Mouse (Mus musculus) lung, postnatal 0 days (tissue): Measurements from ENCODE around the gene Cars. TPM values are rescaled to one million over a fixed set of nuclear protein-coding genes. Genes with fewer than 3 reads are reported as not detected.

ENCODE experiments used
- ATAC-seq: fragments of 200-750 bp; cut with Nextera tagmentation; 2 replicates; pipeline ENCODE4 v1.8.0; 2017; ENCODE audit warnings: moderate library complexity
- DNase-seq: peaks from one replicate; pipeline ENCODE4 v3.0.0-alpha.2; 2016; ENCODE audit warnings: low spot score
- H3K27ac ChIP-seq: fragments of 300-500 bp; sonication (generic); 2 replicates; pipeline ENCODE4 v1.5.1; 2014; ENCODE audit warnings: antibody characterized with exemption, mild to moderate bottlenecking, low read length, mixed read lengths
- H3K27me3 ChIP-seq: fragments of 300-500 bp; sonication (generic); replicated peaks from 2 replicates; pipeline ENCODE4 v1.6.1; 2014; ENCODE audit warnings: low read length, mixed read lengths; ENCODE audit not compliant: insufficient read depth
- H3K36me3 ChIP-seq: fragments of 300-500 bp; sonication (generic); 2 replicates; pipeline ENCODE4 v1.6.1; 2014; ENCODE audit warnings: low read length, mixed read lengths; ENCODE audit not compliant: insufficient read depth
- H3K4me1 ChIP-seq: fragments of 300-500 bp; sonication (generic); 2 replicates; pipeline ENCODE4 v1.6.1; 2014; ENCODE audit warnings: antibody characterized with exemption, low read depth, low read length, mixed read lengths; ENCODE audit not compliant: insufficient read depth
- H3K4me2 ChIP-seq: fragments of 300-500 bp; sonication (generic); replicated peaks from 2 replicates; pipeline ENCODE4 v1.6.1; 2014; ENCODE audit warnings: low read depth, mild to moderate bottlenecking, low read length, moderate library complexity, mixed read lengths
- H3K4me3 ChIP-seq: fragments of 300-500 bp; sonication (generic); 2 replicates; pipeline ENCODE4 v1.5.1; 2014; ENCODE audit warnings: low read depth, low read length
- H3K9ac ChIP-seq: fragments of 300-500 bp; sonication (generic); replicated peaks from 2 replicates; pipeline ENCODE4 v1.6.1; 2014; ENCODE audit warnings: low read depth, mild to moderate bottlenecking
- H3K9me3 ChIP-seq: fragments of 300-500 bp; sonication (generic); 2 replicates; pipeline ENCODE4 v1.6.1; 2016; ENCODE audit warnings: low read length, mixed read lengths
- CTCF ChIP-seq: IDR thresholded peaks from 2 replicates; pipeline ENCODE4 v1.5.1; 2016; ENCODE audit warnings: antibody characterized with exemption, mild to moderate bottlenecking
- EP300 ChIP-seq: IDR thresholded peaks from 2 replicates; pipeline ENCODE4 v1.6.1; 2016; ENCODE audit warnings: antibody characterized with exemption, mild to moderate bottlenecking, control low read depth
- WGBS: fragments of 180-500 bp; shearing (Covaris S2); extraction: QIAGEN DNeasy Blood & Tissue Kit; methylation state at CpG from one replicate; pipeline ENCODE4 v1.1.7; 2014; 5-methylcytosine and 5-hydroxymethylcytosine counted together
- polyA plus RNA-seq: library from polyadenylated mRNA; unstranded; fragments of >200 nt; fragmentation: Nextera tagmentation; extraction: Ambion mirVana; gene quantifications from 2 replicates; pipeline ENCODE4 v1.2.1, GENCODE M21; 2015

Cars gene
- polyA plus RNA-seq, 1 experiment from 2014 or later, result 24.4 TPM

DNA sequence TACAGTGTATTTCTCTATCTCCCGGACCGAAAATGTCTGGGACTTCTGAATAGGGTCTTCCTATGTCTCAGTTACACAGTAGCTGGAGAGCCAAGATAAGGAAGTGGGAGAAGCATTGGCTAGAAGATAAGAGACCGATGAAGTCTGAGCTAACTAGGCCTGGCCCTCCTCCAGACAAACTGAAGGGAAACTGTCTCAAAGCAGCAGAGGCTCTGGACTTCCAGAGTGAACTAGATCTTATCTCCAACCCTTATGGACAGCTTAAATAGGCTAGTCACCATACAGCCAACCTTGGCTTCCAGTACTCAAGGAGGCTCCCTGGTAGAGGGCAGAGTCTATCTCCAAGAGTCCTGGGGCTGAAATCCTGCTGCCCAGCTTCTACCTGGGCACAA, 34.2 kb downstream of the Cars start:
- no peaks in the 10 kb centered on the region for H3K4me1 ChIP-seq
- no peak overlapping the region for H3K9ac ChIP-seq
- peaks cover 45% of the 10 kb centered on the region; the same call in 1 of the 2 replicates for H3K36me3 ChIP-seq
- H3K4me3 ChIP-seq, result no peak overlapping the region
- 82% methylated on average over 3 of the region's 3 CpGs for WGBS
- no peak for TF ChIP-seq CTCF
- TF ChIP-seq EP300, result no peak
- H3K27ac ChIP-seq, result no peak overlapping the region
- DNase-seq, result no peak
- no peak for ATAC-seq
- H3K9me3 ChIP-seq, result no peaks in the 10 kb centered on the region
- H3K27me3 ChIP-seq, result no peaks in the 10 kb centered on the region
- H3K4me2 ChIP-seq, result no peak overlapping the region

DNA sequence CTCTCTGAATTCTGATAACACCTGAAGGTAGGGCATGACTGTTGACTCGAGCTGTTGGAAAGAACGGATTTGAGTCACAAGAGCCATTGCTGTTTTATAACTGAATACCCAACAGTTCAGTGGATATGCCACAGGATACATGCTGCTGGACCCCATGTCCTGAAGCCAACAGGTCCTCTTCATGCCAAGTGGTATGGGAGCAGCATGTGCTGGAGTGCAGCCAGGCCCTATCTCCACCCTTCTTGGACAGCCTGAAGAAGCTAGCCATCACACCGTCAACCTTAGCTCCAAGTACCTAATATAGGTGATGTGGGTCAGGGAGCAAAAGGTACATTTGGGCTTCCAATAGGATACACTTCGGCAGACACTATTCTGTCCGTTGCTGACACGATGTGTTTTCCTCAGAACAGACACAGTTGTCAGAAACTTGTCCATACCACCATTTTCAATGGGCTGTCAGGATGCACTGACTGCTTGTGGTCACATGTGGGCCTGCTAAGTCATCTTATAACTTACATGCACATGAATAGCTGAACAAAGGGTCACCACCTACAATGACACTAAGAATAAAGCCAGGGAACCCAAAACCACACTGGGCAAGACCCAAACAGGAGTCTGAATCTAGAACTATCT, 34.8 kb downstream of the Cars start:
- no peak overlapping the region for H3K4me2 ChIP-seq
- no peak overlapping the region for H3K4me3 ChIP-seq
- H3K36me3 ChIP-seq, result peaks cover 45% of the 10 kb centered on the region; the same call in 1 of the 2 replicates
- no peaks in the 10 kb centered on the region for H3K4me1 ChIP-seq
- no peak overlapping the region for H3K27ac ChIP-seq
- no peak for DNase-seq
- ATAC-seq, result no peak
- H3K9me3 ChIP-seq, result no peaks in the 10 kb centered on the region
- no peaks in the 10 kb centered on the region for H3K27me3 ChIP-seq
- TF ChIP-seq EP300, result no peak
- TF ChIP-seq CTCF, result no peak
- no peak overlapping the region for H3K9ac ChIP-seq
- 89% methylated on average over 6 of the region's 6 CpGs for WGBS

DNA sequence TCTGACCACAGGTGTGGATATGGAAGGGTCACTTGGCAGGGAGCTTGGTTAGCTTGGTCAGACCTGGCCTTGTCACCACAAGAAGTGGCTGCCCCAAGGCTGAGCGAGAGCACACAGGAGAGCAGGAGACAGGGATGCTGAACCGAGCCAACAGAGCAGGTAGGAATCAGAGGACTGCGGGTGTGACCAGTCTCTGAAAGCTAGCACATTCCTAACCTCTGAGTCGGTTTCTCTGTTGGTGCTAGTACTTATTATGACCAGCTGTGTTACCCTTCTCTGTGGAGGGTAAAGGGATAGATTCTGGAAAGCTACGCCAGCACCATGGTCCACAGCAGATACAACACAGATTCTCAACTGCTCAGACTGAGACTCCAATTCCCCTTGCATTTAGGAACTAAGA, 36.1 kb downstream of the Cars start:
- Histone ChIP-seq H3K4me1 (no peaks in the 10 kb centered on the region), H3K9ac (no peak overlapping the region), H3K4me3 (no peak overlapping the region), H3K9me3 (no peaks in the 10 kb centered on the region), H3K4me2 (no peak overlapping the region), H3K27me3 (no peaks in the 10 kb centered on the region), H3K36me3 (peaks cover 40% of the 10 kb centered on the region; the same call in 1 of the 2 replicates), H3K27ac (no peak overlapping the region)
- DNase-seq (no peak), ATAC-seq (peak; percentile 68)
- 71% methylated on average over 5 of the region's 5 CpGs for WGBS
- no peak for TF ChIP-seq CTCF
- TF ChIP-seq EP300, result no peak

DNA sequence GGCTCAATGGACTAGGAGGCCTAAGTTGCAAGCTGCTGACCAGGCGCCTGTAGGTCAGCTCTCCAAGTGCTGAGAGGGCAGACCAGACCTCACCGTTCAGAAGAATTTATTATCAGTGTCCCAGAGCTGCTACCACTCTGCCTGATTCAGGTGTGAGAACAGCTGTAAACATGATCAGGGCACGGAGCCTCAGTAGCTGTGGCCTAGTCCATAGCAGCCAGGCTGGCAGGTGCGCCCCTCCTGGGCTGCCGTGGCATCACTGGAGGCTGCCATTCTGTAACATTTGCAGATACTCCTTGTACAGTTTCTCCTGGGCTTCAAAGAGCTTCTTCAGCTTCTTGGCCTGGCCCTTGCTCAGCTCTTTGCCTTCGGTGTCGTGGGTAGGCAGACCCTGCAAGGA, 42.3 kb downstream of the Cars start:
- H3K4me1 ChIP-seq, result no peaks in the 10 kb centered on the region
- H3K27me3 ChIP-seq, result no peaks in the 10 kb centered on the region
- H3K4me2 ChIP-seq, result no peak overlapping the region
- WGBS, result 95% methylated on average over 7 of the region's 7 CpGs
- peaks cover 28% of the 10 kb centered on the region; the same call in 1 of the 2 replicates for H3K36me3 ChIP-seq
- DNase-seq (no peak), ATAC-seq (no peak)
- H3K4me3 ChIP-seq, result no peak overlapping the region
- no peak overlapping the region for H3K27ac ChIP-seq
- H3K9ac ChIP-seq, result no peak overlapping the region
- TF ChIP-seq EP300 (no peak), CTCF (no peak)
- no peaks in the 10 kb centered on the region for H3K9me3 ChIP-seq

DNA sequence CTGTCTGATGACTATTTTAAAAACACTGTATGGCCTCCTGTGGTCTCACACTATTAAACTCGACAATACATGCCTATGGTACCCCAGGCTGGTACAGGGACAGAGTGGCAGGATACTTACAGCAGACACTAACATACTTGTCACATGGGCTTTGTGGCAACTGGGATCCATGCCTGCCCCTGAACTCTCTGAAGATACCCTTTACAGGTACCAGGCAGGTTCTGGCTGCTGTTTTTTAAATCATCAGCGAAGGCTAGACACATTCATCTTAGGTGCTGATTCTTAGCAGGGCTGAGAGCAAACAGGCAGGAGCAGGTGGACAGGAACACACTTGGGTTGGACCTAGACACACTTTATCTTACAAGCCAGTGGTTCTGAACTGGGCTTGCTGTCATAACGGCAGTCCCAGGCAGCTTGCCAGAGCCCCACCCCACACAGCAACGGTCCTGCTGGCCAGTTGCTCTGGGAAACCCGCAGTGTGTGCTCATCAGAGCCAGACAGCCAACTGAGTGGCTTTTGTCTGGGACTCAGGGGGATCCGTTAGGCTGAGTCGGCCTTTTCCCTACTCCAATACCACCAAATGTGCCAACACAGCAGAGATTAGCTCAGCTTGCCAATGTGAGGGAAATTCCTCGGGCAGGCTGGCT, 42.8 kb downstream of the Cars start:
- DNase-seq, result peak; percentile 7
- WGBS, result 65% methylated on average over 8 of the region's 8 CpGs
- no peak for ATAC-seq

DNA sequence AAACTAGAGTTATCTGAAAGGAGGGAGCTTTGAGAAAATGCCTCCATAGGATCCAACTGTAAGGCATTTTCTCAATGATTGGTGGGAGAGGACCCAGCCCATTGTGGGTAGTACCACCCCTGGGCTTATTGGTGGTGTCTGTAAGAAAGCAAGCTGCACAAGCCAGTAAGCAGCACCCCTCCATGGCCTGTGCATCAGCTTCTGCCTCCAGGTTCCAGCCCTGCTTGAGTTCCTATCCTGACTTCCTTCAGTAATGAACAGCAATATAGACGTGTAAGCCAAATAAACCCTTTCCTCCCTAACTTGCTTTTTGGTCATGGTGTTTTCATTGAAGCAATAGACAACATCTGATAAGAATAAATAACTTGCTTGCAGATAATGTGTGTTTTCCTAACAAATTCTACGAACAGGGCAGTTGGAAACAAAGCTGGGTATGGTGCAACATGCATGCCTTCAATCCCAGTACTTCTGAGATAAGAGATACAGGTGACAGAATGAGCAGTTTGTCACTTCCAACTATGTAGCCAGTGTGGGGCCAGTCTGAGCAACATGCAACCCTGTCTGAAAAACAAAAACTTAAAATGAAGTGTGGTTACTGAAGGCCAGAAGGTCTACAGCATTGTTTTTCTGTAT, 50.2 kb downstream of the Cars start:
- DNase-seq (no peak), ATAC-seq (no peak)
- Histone ChIP-seq H3K4me2 (peak overlapping the region; percentile 82), H3K4me1 (peaks cover 12% of the 10 kb centered on the region; the same call in 1 of the 2 replicates), H3K36me3 (no peaks in the 10 kb centered on the region), H3K9ac (peak overlapping the region; percentile 65), H3K27me3 (no peaks in the 10 kb centered on the region), H3K4me3 (peak overlapping the region; percentile 90), H3K9me3 (no peaks in the 10 kb centered on the region), H3K27ac (peak overlapping the region; percentile 85)
- 14% methylated on average over 2 of the region's 2 CpGs for WGBS
- TF ChIP-seq CTCF (no peak), EP300 (no peak)

More for the DNA sequence above, 42.8 kb downstream of the Cars start:
- Histone ChIP-seq H3K9ac (no peak overlapping the region), H3K27ac (no peak overlapping the region), H3K36me3 (peaks cover 23% of the 10 kb centered on the region; the same call in 1 of the 2 replicates), H3K4me2 (no peak overlapping the region), H3K4me1 (no peaks in the 10 kb centered on the region), H3K4me3 (no peak overlapping the region), H3K27me3 (no peaks in the 10 kb centered on the region), H3K9me3 (no peaks in the 10 kb centered on the region)
- TF ChIP-seq EP300 (no peak), CTCF (no peak)
